Mouse (Mus musculus) CH12.LX (cell line): ENCODE measurements around the gene Astl. TPM values are rescaled to one million over a fixed set of nuclear protein-coding genes. Genes with fewer than 3 reads are reported as not detected.

ENCODE experiments used
- DNase-seq: peaks from one replicate; pipeline ENCODE4 v3.0.0-alpha.2; 2013; ENCODE audit errors: extremely low read depth
- H3K27ac ChIP-seq: 2 replicates; pipeline ENCODE4 v1.5.1; 2012; ENCODE audit warnings: low read depth, mild to moderate bottlenecking, control low read depth, moderate library complexity; ENCODE audit not compliant: insufficient read depth
- H3K27me3 ChIP-seq: replicated peaks from 2 replicates; pipeline ENCODE3; 2012; ENCODE audit warnings: inconsistent platforms
- H3K36me3 ChIP-seq, 2 experiments: replicated peaks in 1 of 2; 2 replicates each; pipeline versions ENCODE3 to v1.6.1; 2012; ENCODE audit warnings: inconsistent platforms in 1 of 2, low read length in 1 of 2, mild to moderate bottlenecking in 1 of 2, mixed read lengths in 1 of 2, moderate library complexity in 1 of 2; ENCODE audit not compliant: control insufficient read depth in 1 of 2, insufficient read depth in 1 of 2
- H3K4me1 ChIP-seq, 2 experiments: 2 replicates each; pipeline ENCODE4 v1.6.1; 2012; ENCODE audit warnings: inconsistent platforms in 1 of 2, moderate library complexity in 1 of 2; ENCODE audit not compliant: insufficient read depth in 2 of 2, control insufficient read depth in 1 of 2
- H3K4me2 ChIP-seq: 2 replicates; pipeline ENCODE4 v1.6.1; 2012; ENCODE audit warnings: low read depth, mild to moderate bottlenecking, control low read depth; ENCODE audit not compliant: poor library complexity, insufficient read depth, severe bottlenecking
- H3K4me3 ChIP-seq, 3 experiments: fragments of 150-350 bp in 1 of 3; sonication (generic) in 1 of 3; replicated peaks in 1 of 3; 2 replicates each; pipeline versions ENCODE3 to v1.5.1; 2011 to 2012; ENCODE audit warnings: low read depth in 2 of 3, low read length in 2 of 3, mild to moderate bottlenecking in 2 of 3, moderate library complexity in 2 of 3, control low read depth in 1 of 3, improper control_type of control experiment in 1 of 3, inconsistent platforms in 1 of 3, mixed read lengths in 1 of 3; ENCODE audit not compliant: poor library complexity in 1 of 3
- H3K79me2 ChIP-seq: replicated peaks from 2 replicates; pipeline ENCODE4 v1.6.1; 2012; ENCODE audit warnings: mild to moderate bottlenecking, moderate library complexity; ENCODE audit not compliant: control insufficient read depth, poor library complexity, insufficient read depth, severe bottlenecking; ENCODE audit errors: extremely low read depth
- H3K9ac ChIP-seq: 2 replicates; pipeline ENCODE4 v1.6.1; 2012; ENCODE audit warnings: low read depth, mild to moderate bottlenecking, control low read depth, moderate library complexity; ENCODE audit not compliant: insufficient read depth
- H3K9me3 ChIP-seq: replicated peaks from 2 replicates; pipeline ENCODE3; 2012; ENCODE audit warnings: low read length, inconsistent platforms, mixed read lengths
- BHLHE40 ChIP-seq: IDR thresholded peaks from 2 replicates; pipeline ENCODE4 v1.6.1; 2011; ENCODE audit warnings: mild to moderate bottlenecking, low read depth, low read length, improper control_type of control experiment
- CHD1 ChIP-seq: IDR thresholded peaks from 2 replicates; pipeline ENCODE4 v1.6.1; 2012; ENCODE audit warnings: low read depth, low read length, improper control_type of control experiment, inconsistent platforms
- CHD2 ChIP-seq: IDR thresholded peaks from 2 replicates; pipeline ENCODE4 v1.6.1; 2011; ENCODE audit warnings: low read length, improper control_type of control experiment
- CTCF ChIP-seq, 2 experiments: IDR thresholded peaks in 1 of 2; conservative IDR thresholded peaks in 1 of 2; 2 replicates each; pipeline ENCODE4 v1.5.1; 2011 to 2012; ENCODE audit warnings: low read depth in 2 of 2, low read length in 2 of 2, improper control_type of control experiment in 1 of 2, inconsistent platforms in 1 of 2, mild to moderate bottlenecking in 1 of 2, moderate library complexity in 1 of 2
- E2F4 ChIP-seq: IDR thresholded peaks from 2 replicates; pipeline ENCODE4 v1.6.1; 2011; ENCODE audit warnings: low read depth, low read length, improper control_type of control experiment; ENCODE audit not compliant: insufficient replicate concordance
- ELF1 ChIP-seq: IDR thresholded peaks from 2 replicates; pipeline ENCODE4 v1.6.1; 2014; ENCODE audit warnings: low read depth, mild to moderate bottlenecking, inconsistent platforms, low read length, improper control_type of control experiment
- EP300 ChIP-seq: IDR thresholded peaks from 2 replicates; pipeline ENCODE4 v1.6.1; 2011; ENCODE audit warnings: low read length, improper control_type of control experiment
- ETS1 ChIP-seq: conservative IDR thresholded peaks from 2 replicates; pipeline ENCODE4 v1.6.1; 2012; ENCODE audit warnings: low read depth, mild to moderate bottlenecking, inconsistent platforms, low read length, improper control_type of control experiment, moderate library complexity
- GABPA ChIP-seq: IDR thresholded peaks from 2 replicates; pipeline ENCODE4 v1.6.1; 2012; ENCODE audit warnings: low read depth, low read length, improper control_type of control experiment, inconsistent platforms; ENCODE audit not compliant: insufficient replicate concordance
- HCFC1 ChIP-seq: IDR thresholded peaks from 2 replicates; pipeline ENCODE4 v1.6.1; 2012; ENCODE audit warnings: low read depth, mild to moderate bottlenecking, inconsistent platforms, low read length, improper control_type of control experiment
- IRF4 ChIP-seq: IDR thresholded peaks from 2 replicates; pipeline ENCODE4 v1.6.1; 2014; ENCODE audit warnings: low read depth, mild to moderate bottlenecking, inconsistent platforms, low read length, improper control_type of control experiment
- JUN ChIP-seq: IDR thresholded peaks from 2 replicates; pipeline ENCODE4 v1.6.1; 2011; ENCODE audit warnings: low read depth, mild to moderate bottlenecking, low read length, improper control_type of control experiment, moderate library complexity; ENCODE audit not compliant: insufficient read depth
- JUND ChIP-seq: conservative IDR thresholded peaks from 2 replicates; pipeline ENCODE4 v1.6.1; 2011; ENCODE audit warnings: low read depth, low read length, improper control_type of control experiment
- KAT2A ChIP-seq: IDR thresholded peaks from 2 replicates; pipeline ENCODE4 v1.6.1; 2012; ENCODE audit warnings: low read length, improper control_type of control experiment, inconsistent platforms; ENCODE audit not compliant: insufficient replicate concordance
- MAFK ChIP-seq: IDR thresholded peaks from 2 replicates; pipeline ENCODE4 v1.6.1; 2011; ENCODE audit warnings: low read length, improper control_type of control experiment; ENCODE audit not compliant: insufficient replicate concordance
- MAX ChIP-seq: IDR thresholded peaks from 2 replicates; pipeline ENCODE4 v1.6.1; 2011; ENCODE audit warnings: low read length, improper control_type of control experiment
- MAZ ChIP-seq: IDR thresholded peaks from 2 replicates; pipeline ENCODE4 v1.6.1; 2012; ENCODE audit warnings: low read depth, mild to moderate bottlenecking, inconsistent platforms, low read length, improper control_type of control experiment, moderate library complexity
- MEF2A ChIP-seq: IDR thresholded peaks from 2 replicates; pipeline ENCODE4 v1.6.1; 2014; ENCODE audit warnings: low read depth, mild to moderate bottlenecking, inconsistent platforms, low read length, improper control_type of control experiment, borderline replicate concordance
- MXI1 ChIP-seq: IDR thresholded peaks from 2 replicates; pipeline ENCODE4 v1.6.1; 2011; ENCODE audit warnings: mild to moderate bottlenecking, low read depth, low read length, improper control_type of control experiment
- MYC ChIP-seq: IDR thresholded peaks from 2 replicates; pipeline ENCODE4 v1.6.1; 2011; ENCODE audit warnings: low read depth, mild to moderate bottlenecking, improper control_type of control experiment, low read length
- NELFE ChIP-seq: IDR thresholded peaks from 2 replicates; pipeline ENCODE4 v1.6.1; 2011; ENCODE audit warnings: low read depth, low read length, improper control_type of control experiment
- NRF1 ChIP-seq: IDR thresholded peaks from 2 replicates; pipeline ENCODE4 v1.6.1; 2014; ENCODE audit warnings: low read depth, mild to moderate bottlenecking, inconsistent platforms, low read length, improper control_type of control experiment, moderate library complexity
- PAX5 ChIP-seq: IDR thresholded peaks from 2 replicates; pipeline ENCODE4 v1.6.1; 2012; ENCODE audit warnings: low read length, inconsistent platforms, mixed read lengths
- POLR2A ChIP-seq: IDR thresholded peaks from 2 replicates; pipeline ENCODE4 v1.6.1; 2011; ENCODE audit warnings: low read depth, mild to moderate bottlenecking, improper control_type of control experiment, low read length
- RAD21 ChIP-seq: IDR thresholded peaks from 2 replicates; pipeline ENCODE4 v1.6.1; 2011; ENCODE audit warnings: low read depth, mild to moderate bottlenecking, low read length, improper control_type of control experiment, moderate library complexity
- RCOR1 ChIP-seq: conservative IDR thresholded peaks from 2 replicates; pipeline ENCODE4 v1.6.1; 2012; ENCODE audit warnings: low read depth, mild to moderate bottlenecking, inconsistent platforms, low read length, improper control_type of control experiment
- SIN3A ChIP-seq: IDR thresholded peaks from 2 replicates; pipeline ENCODE4 v1.6.1; 2012; ENCODE audit warnings: low read length, improper control_type of control experiment, inconsistent platforms
- SMC3 ChIP-seq: IDR thresholded peaks from 2 replicates; pipeline ENCODE4 v1.6.1; 2011; ENCODE audit warnings: low read depth, low read length, improper control_type of control experiment
- TBP ChIP-seq: conservative IDR thresholded peaks from 2 replicates; pipeline ENCODE4 v1.6.1; 2011; ENCODE audit warnings: low read depth, low read length, improper control_type of control experiment
- TCF12 ChIP-seq: IDR thresholded peaks from 2 replicates; pipeline ENCODE4 v1.6.1; 2014; ENCODE audit warnings: low read depth, mild to moderate bottlenecking, inconsistent platforms, low read length, improper control_type of control experiment
- UBTF ChIP-seq: IDR thresholded peaks from 2 replicates; pipeline ENCODE4 v1.6.1; 2012; ENCODE audit warnings: low read depth, mild to moderate bottlenecking, inconsistent platforms, low read length, improper control_type of control experiment, moderate library complexity
- USF1 ChIP-seq: IDR thresholded peaks from 2 replicates; pipeline ENCODE4 v1.6.1; 2014; ENCODE audit warnings: low read depth, mild to moderate bottlenecking, inconsistent platforms, low read length, improper control_type of control experiment
- USF2 ChIP-seq: conservative IDR thresholded peaks from 2 replicates; pipeline ENCODE4 v1.6.1; 2011; ENCODE audit warnings: low read depth, low read length, improper control_type of control experiment
- ZKSCAN1 ChIP-seq: IDR thresholded peaks from 2 replicates; pipeline ENCODE4 v1.6.1; 2012; ENCODE audit warnings: low read depth, inconsistent platforms, low read length, improper control_type of control experiment, borderline replicate concordance
- ZMIZ1 ChIP-seq: IDR thresholded peaks from 2 replicates; pipeline ENCODE4 v1.6.1; 2012; ENCODE audit warnings: low read depth, mild to moderate bottlenecking, inconsistent platforms, low read length, improper control_type of control experiment
- ZNF384 ChIP-seq: IDR thresholded peaks from 2 replicates; pipeline ENCODE4 v1.6.1; 2012; ENCODE audit warnings: low read depth, low read length, improper control_type of control experiment, inconsistent platforms
- dilution Hi-C: fragments of 300-500 bp; cut with MboI; formaldehyde crosslinking; loops from 2 replicates; pipeline ENCODE4 v1.14.3; 2020; ENCODE audit warnings: low sequenced_read_pairs; ENCODE audit not compliant: extremely low pct_unique_long_range_greater_than_20kb, extremely low pct_ligation_motif_present
- in situ Hi-C: fragments of 300-500 bp; cut with MboI; formaldehyde crosslinking; loops from 3 replicates; pipeline ENCODE4 v1.14.3; 2019; ENCODE audit warnings: low sequenced_read_pairs, low pct_ligation_motif_present, low pct_unique_long_range_greater_than_20kb, mixed read lengths
- polyA plus RNA-seq: library from polyadenylated mRNA; unstranded; fragments of >175 nt; gene quantifications from 2 replicates; pipeline ENCODE4 v1.2.1, GENCODE M21; 2012; ENCODE audit warnings: low read depth; ENCODE audit not compliant: insufficient read length
- total RNA-seq, 2 experiments: library from RNA; depleted of rRNA; stranded (reverse); fragments of 300-350 nt in 1 of 2; fragments of >200 nt in 1 of 2; gene quantifications; 2 replicates each; pipeline ENCODE4 v1.2.3; 2012 to 2014

Astl gene
- total and polyA plus RNA-seq, 3 experiments, result 0.08 TPM; not detected in 2

DNA sequence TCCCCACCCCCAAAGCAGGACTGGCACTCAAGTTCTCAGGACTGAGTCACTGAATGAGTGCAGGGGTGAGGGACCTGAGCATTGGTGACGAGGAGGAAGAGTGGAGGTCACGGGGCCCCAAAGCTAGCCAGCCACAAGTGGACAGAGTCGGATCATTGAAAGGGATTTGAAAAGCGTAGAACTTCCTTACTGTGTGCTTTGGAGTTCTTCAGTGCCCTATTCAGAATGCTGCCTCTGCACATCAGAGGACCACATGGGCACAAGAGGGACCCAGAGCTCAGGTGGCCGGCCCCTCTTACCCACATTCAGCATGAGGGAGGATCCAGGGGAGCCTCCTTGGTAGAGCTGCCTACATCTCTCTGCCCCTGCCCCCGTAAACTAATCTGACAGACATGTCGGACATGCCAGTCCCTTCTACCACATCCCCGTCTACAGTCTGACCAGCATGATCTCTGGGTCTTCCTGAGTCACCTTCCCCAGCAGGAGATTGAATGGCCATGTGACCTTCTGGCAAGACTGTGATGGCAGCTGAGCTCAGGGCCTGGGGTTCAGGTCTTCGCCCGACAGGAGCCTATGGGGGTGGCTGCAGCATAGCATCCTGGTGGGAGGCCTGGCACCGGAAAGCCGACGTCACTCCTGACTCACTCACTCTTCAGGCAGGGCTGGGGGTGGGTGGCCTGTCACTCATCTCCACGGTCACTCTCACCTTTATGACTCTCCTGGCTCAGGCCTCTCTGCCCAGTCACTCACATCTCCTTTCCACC, 5.5 kb upstream of the Astl start:
- dilution Hi-C loops, result no loop called here
- 0 out of 4 replicates have a peak, but pooled peaks of 1 of the 2 experiments have one; percentile 3 for TF ChIP-seq CTCF (conservative IDR thresholded peaks at IDR 0.05 in 1 of 2, IDR thresholded peaks at IDR 0.05 in 1 of 2; ENCODE audit: low read depth in 2 of 2, low read length in 2 of 2)
- no peak for TF ChIP-seq ELF1
- TF ChIP-seq MYC, result 0 out of 2 replicates have a peak, but pooled peaks have one; percentile 41
- no peak for TF ChIP-seq UBTF
- TF ChIP-seq JUN, result no peak; the same call in 1 of the 2 replicates
- TF ChIP-seq SMC3, result 0 out of 2 replicates have a peak, but pooled peaks have one; percentile 3
- TF ChIP-seq IRF4, result no peak
- TF ChIP-seq NELFE, result 0 out of 2 replicates have a peak, but pooled peaks have one; percentile 28
- TF ChIP-seq POLR2A, result 0 out of 2 replicates have a peak, but pooled peaks have one; percentile 60
- no peak for TF ChIP-seq JUND
- TF ChIP-seq CHD2, result peak; percentile 54; the same call in 1 of the 2 replicates
- peak; percentile 55; the same call in 1 of the 2 replicates for TF ChIP-seq TCF12
- no peak for TF ChIP-seq MAZ
- TF ChIP-seq USF2, result peak; percentile 42; the same call in 1 of the 2 replicates
- TF ChIP-seq ZKSCAN1, result no peak
- TF ChIP-seq MXI1, result peak; percentile 72
- peak; percentile 55 for TF ChIP-seq USF1
- no peak for TF ChIP-seq ZNF384
- peak; percentile 83 for TF ChIP-seq ETS1
- peak; percentile 67; the same call in 1 of the 2 replicates for TF ChIP-seq SIN3A
- TF ChIP-seq RCOR1, result no peak
- peak; percentile 12; the same call in 1 of the 2 replicates for TF ChIP-seq HCFC1
- TF ChIP-seq MEF2A, result no peak
- peak; percentile 6; the same call in 1 of the 2 replicates for TF ChIP-seq ZMIZ1
- TF ChIP-seq BHLHE40, result peak; percentile 59
- TF ChIP-seq NRF1, result no peak
- TF ChIP-seq CHD1, result 0 out of 2 replicates have a peak, but pooled peaks have one; percentile 16
- TF ChIP-seq MAX, result peak; percentile 68; the same call in 1 of the 2 replicates
- no peak for TF ChIP-seq PAX5
- TF ChIP-seq GABPA, result no peak
- TF ChIP-seq E2F4, result no peak
- no peak for TF ChIP-seq RAD21
- 0 out of 2 replicates have a peak, but pooled peaks have one; percentile 33 for TF ChIP-seq EP300
- TF ChIP-seq TBP, result 0 out of 2 replicates have a peak, but pooled peaks have one; percentile 29
- TF ChIP-seq KAT2A, result 0 out of 2 replicates have a peak, but pooled peaks have one; percentile 14
- TF ChIP-seq MAFK, result no peak
- TF ChIP-seq, all 38 proteins: peak for 20
- H3K79me2 ChIP-seq, result peaks cover 17% of the 10 kb centered on the region
- peak overlapping the region; percentile 91 for H3K4me2 ChIP-seq
- H3K36me3 ChIP-seq, result peaks cover 0 to 29% of the 10 kb centered on the region in 2 experiments
- DNase-seq, result peak; percentile 79
- no peaks in the 10 kb centered on the region for H3K9me3 ChIP-seq
- H3K27ac ChIP-seq, result peak overlapping the region; percentile 98
- no peaks in the 10 kb centered on the region for H3K27me3 ChIP-seq
- H3K4me3 ChIP-seq, result peak overlapping the region; percentile 15 to 61 (median 58)
- in situ Hi-C loops, result no loop called here
- H3K4me1 ChIP-seq, result peaks cover 34 to 55% of the 10 kb centered on the region in 2 experiments
- peak overlapping the region; percentile 50 for H3K9ac ChIP-seq
